Mouse (Mus musculus) heart, postnatal 25 days (tissue): ENCODE results near the gene Fam114a1. TPM values are rescaled to one million over a fixed set of nuclear protein-coding genes. Genes with fewer than 3 reads are reported as not detected.

Source experiments
- DNase-seq: peaks from one replicate; pipeline ENCODE4 v3.0.0; 2022; ENCODE audit warnings: low spot score
- intact Hi-C: fragments of 180-260 bp; cut with DNase I; formaldehyde crosslinking; loops from one replicate; pipeline ENCODE4 v1.15.1; 2025
- total RNA-seq, 2 experiments: library from RNA; stranded (reverse); gene quantifications; 2 replicates each; pipeline ENCODE4 v1.2.3; 2021

Gene Fam114a1
- total RNA-seq: 10 to 100 TPM; 19.1 to 19.4 TPM

- intact Hi-C loops: loop anchor here (10.0 kb wide), 2 partner anchors 85 to 675 kb away; no protein-coding TSS in a partner anchor
- DNase-seq: peak; percentile 79
Observed at GRCm38 (mm10) chr5:64969861-64970771, at the start of gene Fam114a1. TSS of gene Fam114a1 (plus strand) at chr5:64970071.

GRCm38 (mm10) chr5:64922891-64923381 lies 46.9 kb upstream of the Fam114a1 start:
- intact Hi-C loops: no loop called here
- no peak for DNase-seq

- intact Hi-C loops: loop anchor here (10.0 kb wide), 1 partner anchor 47 kb away; no protein-coding TSS in a partner anchor
- no peak for DNase-seq
Observed at GRCm38 (mm10) chr5:64932215-64932614, 37.7 kb upstream of the Fam114a1 start.

DNA sequence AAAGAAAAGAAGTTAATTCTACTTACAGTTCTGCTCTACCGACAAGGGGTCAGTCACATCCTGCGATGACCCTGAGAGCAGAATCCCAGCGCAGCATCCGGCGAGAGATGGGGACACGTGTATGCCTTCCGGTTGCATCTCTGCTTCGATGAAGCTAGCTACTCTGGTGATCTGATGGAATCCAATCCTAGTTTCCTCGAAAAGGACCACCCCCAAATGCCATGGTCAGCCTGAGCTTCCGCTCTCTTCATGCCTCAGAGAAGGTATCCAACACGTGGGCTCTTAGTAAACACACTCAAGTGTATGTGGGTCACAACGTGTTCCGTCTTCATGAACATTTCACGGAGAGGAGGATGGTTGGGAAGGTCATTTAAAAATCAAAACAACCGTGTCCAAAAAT lies 37.1 kb upstream of the Fam114a1 start:
- intact Hi-C loops: loop anchor here (10.0 kb wide), 1 partner anchor 48 kb away; no protein-coding TSS in a partner anchor
- no peak for DNase-seq

DNA sequence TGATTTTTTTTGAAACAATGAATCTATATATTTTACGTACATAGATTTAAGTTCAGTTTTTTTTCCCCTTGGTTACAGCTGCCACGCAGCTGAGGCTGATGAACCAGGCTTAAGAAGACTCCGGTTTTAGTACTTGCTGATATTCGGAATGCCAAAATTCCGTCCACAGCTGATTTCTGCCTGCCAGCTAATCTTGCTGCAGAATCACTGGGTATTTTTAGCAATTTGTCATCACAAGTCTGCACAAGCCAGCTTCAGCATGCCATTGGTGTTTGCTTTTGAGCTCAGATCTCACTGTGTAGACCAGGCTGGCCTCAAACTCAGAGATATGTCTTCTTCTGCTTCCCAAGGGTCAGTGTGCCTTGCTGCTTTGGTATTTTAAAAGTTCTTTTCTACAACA lies 18.4 kb upstream of the Fam114a1 start:
- intact Hi-C loops: no loop called here
- no peak for DNase-seq

- DNase-seq: no peak
- intact Hi-C loops: no loop called here
Observed at GRCm38 (mm10) chr5:64954931-64955330, 14.9 kb upstream of the Fam114a1 start.

DNA sequence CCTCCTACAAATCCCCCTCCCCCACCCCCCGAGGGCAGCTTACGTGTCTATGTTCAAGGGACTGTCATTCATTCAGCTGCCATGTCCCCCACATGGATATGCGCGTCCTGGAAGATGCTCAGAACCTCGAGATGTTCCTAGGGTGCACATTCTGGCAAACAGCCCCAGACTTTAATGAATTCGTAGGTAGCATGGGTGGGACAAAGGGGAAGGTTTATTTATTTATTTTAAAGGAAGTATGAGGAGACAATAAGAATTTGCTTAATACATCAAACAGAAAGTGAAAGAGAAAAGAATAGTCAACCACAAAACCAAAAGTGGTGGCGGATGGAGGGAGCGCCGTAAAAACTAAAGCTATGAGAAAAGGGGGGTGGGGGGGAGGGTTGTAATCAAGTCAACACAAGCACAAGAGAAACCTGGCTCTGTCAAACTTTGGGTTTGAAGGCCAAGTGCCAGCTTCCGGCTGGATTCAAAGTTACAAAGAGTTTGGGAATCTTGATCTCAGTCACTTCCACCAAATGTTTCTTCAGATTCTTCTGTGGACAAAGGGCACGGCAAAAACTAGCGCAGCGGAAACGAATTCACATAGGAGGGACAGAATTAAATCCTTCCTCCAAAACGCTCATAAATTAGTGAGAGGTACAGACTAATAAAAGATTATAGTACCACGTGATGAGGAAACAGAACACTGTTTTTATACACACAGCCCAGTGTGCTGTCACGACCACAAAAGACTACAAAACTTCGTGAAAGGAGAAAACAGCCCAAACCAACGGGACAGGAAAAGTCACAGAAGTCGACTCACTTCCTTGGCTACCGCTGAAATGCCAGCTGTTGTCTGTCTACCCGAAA lies 10.7 kb upstream of the Fam114a1 start:
- DNase-seq: no peak
- intact Hi-C loops: no loop called here

- no peak for DNase-seq
- intact Hi-C loops: loop anchor here (10.0 kb wide), 2 partner anchors 75 to 665 kb away; no protein-coding TSS in a partner anchor
Observed at GRCm38 (mm10) chr5:64959843-64960230, 10.0 kb upstream of the Fam114a1 start, which contains the start of gene Tlr6. TSS of gene Tlr6 (minus strand) at chr5:64960097.

- intact Hi-C loops: loop anchor here (10.0 kb wide), 2 partner anchors 76 to 666 kb away; no protein-coding TSS in a partner anchor
- no peak for DNase-seq
Observed at GRCm38 (mm10) chr5:64960857-64961391, 8.9 kb upstream of the Fam114a1 start.

DNA sequence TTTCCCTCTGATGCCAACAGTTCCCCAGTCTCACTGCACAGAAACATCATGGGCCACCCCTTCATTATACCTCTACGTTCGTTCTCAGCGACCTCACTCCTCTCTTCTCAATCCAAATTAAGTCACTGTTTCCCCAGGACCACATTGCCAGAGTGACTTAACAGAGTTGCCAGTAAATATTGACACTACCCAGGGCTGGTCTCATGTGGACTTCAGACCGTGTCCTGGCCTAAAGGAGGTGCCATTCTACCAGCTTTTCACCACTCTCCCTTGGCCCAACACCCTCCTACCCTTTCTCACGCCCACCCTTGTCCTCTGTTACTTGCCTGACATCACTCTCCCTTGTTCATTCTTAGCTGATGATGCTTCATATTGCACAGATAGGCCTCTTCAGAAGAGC lies 6.6 kb upstream of the Fam114a1 start:
- intact Hi-C loops: loop anchor here (10.0 kb wide), 2 partner anchors 78 to 668 kb away; no protein-coding TSS in a partner anchor
- no peak for DNase-seq

- intact Hi-C loops: loop anchor here (10.0 kb wide), 2 partner anchors 79 to 669 kb away; no protein-coding TSS in a partner anchor
- no peak for DNase-seq
Observed at GRCm38 (mm10) chr5:64963735-64964134, 6.1 kb upstream of the Fam114a1 start.

DNA sequence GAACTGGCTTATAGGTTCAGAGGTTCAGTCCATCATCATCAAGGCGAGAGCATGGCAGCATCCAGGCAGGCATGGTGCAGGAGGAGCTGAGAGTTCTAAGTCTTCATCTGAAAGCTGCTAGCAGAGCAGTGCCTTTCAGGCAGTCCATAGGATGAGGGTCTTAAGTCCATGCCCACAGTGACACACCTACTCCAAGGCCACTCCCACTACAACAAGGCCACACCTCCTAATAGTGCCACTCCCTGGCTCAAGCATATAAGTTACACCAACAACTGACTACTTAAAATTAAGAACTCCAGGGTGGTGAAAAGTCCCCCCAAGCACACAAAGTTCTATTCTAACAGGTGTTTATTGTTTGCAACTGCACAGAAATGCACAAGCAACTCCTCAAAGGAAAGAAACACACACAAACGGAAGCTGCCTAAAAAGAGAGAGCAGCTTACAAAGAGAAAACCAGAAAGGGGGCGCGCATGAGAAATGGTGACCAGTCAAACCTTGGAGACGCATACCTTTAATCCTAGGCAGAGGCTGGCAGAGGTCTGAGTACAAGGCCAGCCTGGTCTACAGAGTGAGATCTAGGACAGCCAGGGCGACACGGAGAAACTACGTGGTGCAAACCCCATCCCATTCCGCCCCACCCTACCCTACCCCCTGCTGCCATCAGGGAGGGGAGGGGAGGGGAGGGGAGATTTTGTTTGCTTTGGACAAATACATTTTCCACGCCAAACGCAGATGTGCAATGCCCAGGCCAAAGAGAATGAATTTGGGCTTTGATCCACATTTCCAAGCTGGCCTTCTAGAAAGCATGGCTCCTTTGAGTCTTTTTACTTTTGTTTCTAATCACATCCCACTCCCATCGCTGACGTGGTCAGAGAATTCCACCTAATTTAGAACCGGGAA lies 660 bp upstream of the Fam114a1 start:
- DNase-seq: no peak

GRCm38 (mm10) chr5:64975121-64975520 lies 5.2 kb downstream of the Fam114a1 start:
- no peak for DNase-seq
- intact Hi-C loops: no loop called here

More for the DNA sequence above, 660 bp upstream of the Fam114a1 start:
- intact Hi-C loops: loop anchor here (10.0 kb wide), 2 partner anchors 84 to 674 kb away; no protein-coding TSS in a partner anchor

DNA sequence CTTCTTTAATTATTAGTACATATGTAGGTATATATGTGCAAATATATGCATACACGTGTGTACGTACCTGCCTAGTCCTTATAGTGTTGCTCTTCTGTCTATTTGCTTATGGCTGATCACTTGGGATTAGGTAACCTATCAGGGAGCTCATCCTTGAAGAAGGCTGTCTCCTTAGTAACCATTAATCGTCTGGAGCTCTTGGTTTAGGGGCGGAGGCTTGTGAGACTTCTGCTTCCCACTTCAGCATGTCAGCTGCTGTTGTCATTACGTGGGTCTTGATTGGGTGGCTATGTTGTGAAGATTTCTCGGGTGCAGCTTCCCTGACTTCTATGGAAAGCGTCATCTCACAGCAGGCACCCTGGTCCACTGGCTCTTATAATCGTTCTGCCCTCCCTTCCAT lies 7.3 kb downstream of the Fam114a1 start:
- intact Hi-C loops: no loop called here
- no peak for DNase-seq

DNA sequence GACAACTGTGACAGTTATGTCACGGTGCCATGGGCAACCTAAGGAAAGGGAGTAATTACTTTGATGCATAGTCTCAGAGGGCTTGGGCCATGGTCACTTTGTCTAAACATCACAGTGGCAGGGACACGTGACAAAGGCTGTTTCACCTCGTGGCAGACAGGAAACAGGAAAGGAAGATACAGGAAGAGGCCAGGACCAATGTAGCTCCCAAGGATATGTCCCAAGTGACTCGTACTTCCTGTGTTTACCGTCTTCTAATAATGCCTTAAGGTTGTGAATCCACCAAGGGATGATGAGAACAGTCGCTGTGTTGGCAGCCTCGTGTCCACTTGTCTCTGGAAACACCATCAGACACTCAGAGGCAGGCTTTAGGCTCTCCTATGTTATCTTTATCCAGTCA lies 16.1 kb downstream of the Fam114a1 start:
- intact Hi-C loops: no loop called here
- DNase-seq: no peak

GRCm38 (mm10) chr5:64989940-64990339 lies 20.1 kb downstream of the Fam114a1 start:
- no peak for DNase-seq
- intact Hi-C loops: no loop called here

DNA sequence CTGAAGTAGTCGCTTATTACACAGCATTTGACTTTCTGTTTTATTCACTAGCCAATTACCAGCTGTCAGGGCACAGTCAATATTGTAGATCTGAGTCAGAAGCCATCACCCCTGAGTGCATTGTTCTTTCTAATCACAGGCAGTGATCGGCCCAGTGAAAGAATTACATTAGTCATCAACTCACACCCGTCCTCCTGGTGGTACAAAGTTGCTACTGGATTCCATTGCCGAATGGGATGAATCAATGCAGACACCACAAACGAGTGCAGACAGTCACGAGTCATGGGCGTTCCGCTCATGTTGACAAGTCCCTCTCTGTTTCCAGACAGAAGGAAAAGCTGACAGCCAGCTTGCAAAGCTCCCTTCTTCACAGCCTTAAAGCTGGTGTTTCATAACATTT lies 22.7 kb downstream of the Fam114a1 start:
- DNase-seq: no peak
- intact Hi-C loops: no loop called here

- no peak for DNase-seq
- intact Hi-C loops: no loop called here
Observed at GRCm38 (mm10) chr5:64995408-64995807, 25.5 kb downstream of the Fam114a1 start.
